Mouse (Mus musculus): ENCODE measurements at regions not wholly inside any gene's neighbourhood (a gene's known extent, or its start where the extent isn't known, plus 50 kb on each side); places are given as distances from the start of the nearest gene placed in this dataset.

- no peak for TF ChIP-seq CTCF (IDR thresholded peaks at IDR 0.05; ENCODE audit: low read depth)
- TF ChIP-seq EP300 (optimal IDR thresholded peaks at IDR 0.05) = no peak
- Histone ChIP-seq H3K9ac (ENCODE audit: low read length) (no peak overlapping the region), H3K4me1 (replicated peaks; ENCODE audit: control insufficient read depth, insufficient read depth) (no peaks in the 10 kb centered on the region), H3K27me3 (ENCODE audit: control insufficient read depth, insufficient read depth, low read length) (no peaks in the 10 kb centered on the region), H3K4me2 (replicated peaks; ENCODE audit: low read depth) (no peak overlapping the region), H3K9me3 (ENCODE audit: control insufficient read depth, low read length) (no peaks in the 10 kb centered on the region), H3K36me3 (ENCODE audit: control insufficient read depth, insufficient read depth, low read length) (no peaks in the 10 kb centered on the region), H3K4me3 (ENCODE audit: low read depth, low read length) (no peak overlapping the region), H3K27ac (replicated peaks) (no peak overlapping the region)
- ATAC-seq (ENCODE audit: low FRiP score, low TSS enrichment) (no peak), DNase-seq (ENCODE audit: low spot score) (no peak)
- WGBS = 48% methylated on average over 1 of the region's 1 CpGs
Measured at GRCm38 (mm10) chr16:53292081-53292480, 838.2 kb upstream of the Alcam start.

- WGBS = 67% methylated on average over 2 of the region's 2 CpGs
- H3K4me1 ChIP-seq (replicated peaks; ENCODE audit: control insufficient read depth, insufficient read depth) = no peaks in the 10 kb centered on the region
- H3K27ac ChIP-seq (replicated peaks) = no peak overlapping the region
- no peak for DNase-seq (ENCODE audit: low spot score)
- H3K36me3 ChIP-seq (ENCODE audit: control insufficient read depth, insufficient read depth, low read length) = no peaks in the 10 kb centered on the region
- TF ChIP-seq EP300 (optimal IDR thresholded peaks at IDR 0.05) (no peak), CTCF (IDR thresholded peaks at IDR 0.05; ENCODE audit: low read depth) (no peak)
- H3K27me3 ChIP-seq (ENCODE audit: control insufficient read depth, insufficient read depth, low read length) = no peaks in the 10 kb centered on the region
- no peaks in the 10 kb centered on the region for H3K9me3 ChIP-seq (ENCODE audit: control insufficient read depth, low read length)
- H3K9ac ChIP-seq (ENCODE audit: low read length) = no peak overlapping the region
- H3K4me2 ChIP-seq (replicated peaks; ENCODE audit: low read depth) = no peak overlapping the region
- H3K4me3 ChIP-seq (ENCODE audit: low read depth, low read length) = no peak overlapping the region
- ATAC-seq (ENCODE audit: low FRiP score, low TSS enrichment) = no peak
Measured at GRCm38 (mm10) chr16:53282014-53282413, 828.1 kb upstream of the Alcam start.

GRCm38 (mm10) chr16:53266116-53266515 lies 812.2 kb upstream of the Alcam start:
- no peak for ATAC-seq (ENCODE audit: low FRiP score, low TSS enrichment)
- peak; percentile 68 for DNase-seq (ENCODE audit: low spot score)

GRCm38 (mm10) chr16:53245365-53245764 lies 791.5 kb upstream of the Alcam start:
- no peaks in the 10 kb centered on the region for H3K9me3 ChIP-seq (ENCODE audit: control insufficient read depth, low read length)

More at GRCm38 (mm10) chr16:53266116-53266515, 812.2 kb upstream of the Alcam start:
- WGBS = 7% methylated on average over 3 of the region's 3 CpGs
- Histone ChIP-seq H3K4me2 (replicated peaks; ENCODE audit: low read depth) (no peak overlapping the region), H3K4me1 (replicated peaks; ENCODE audit: control insufficient read depth, insufficient read depth) (no peaks in the 10 kb centered on the region), H3K9ac (ENCODE audit: low read length) (no peak overlapping the region), H3K27me3 (ENCODE audit: control insufficient read depth, insufficient read depth, low read length) (no peaks in the 10 kb centered on the region), H3K36me3 (ENCODE audit: control insufficient read depth, insufficient read depth, low read length) (no peaks in the 10 kb centered on the region), H3K4me3 (ENCODE audit: low read depth, low read length) (no peak overlapping the region), H3K27ac (replicated peaks) (no peak overlapping the region), H3K9me3 (ENCODE audit: control insufficient read depth, low read length) (no peaks in the 10 kb centered on the region)
- TF ChIP-seq CTCF (IDR thresholded peaks at IDR 0.05; ENCODE audit: low read depth) = peak; percentile 87
- no peak for TF ChIP-seq EP300 (optimal IDR thresholded peaks at IDR 0.05)

GRCm38 (mm10) chr16:53242126-53242537 lies 788.3 kb upstream of the Alcam start:
- 51% methylated on average over 3 of the region's 3 CpGs for WGBS
- no peak overlapping the region for H3K9ac ChIP-seq (ENCODE audit: low read length)
- H3K4me3 ChIP-seq (ENCODE audit: low read depth, low read length) = no peak overlapping the region
- no peak overlapping the region for H3K4me2 ChIP-seq (replicated peaks; ENCODE audit: low read depth)
- H3K9me3 ChIP-seq (ENCODE audit: control insufficient read depth, low read length) = no peaks in the 10 kb centered on the region
- ATAC-seq (ENCODE audit: low FRiP score, low TSS enrichment) = no peak
- no peak for DNase-seq (ENCODE audit: low spot score)
- TF ChIP-seq EP300 (optimal IDR thresholded peaks at IDR 0.05) (no peak), CTCF (IDR thresholded peaks at IDR 0.05; ENCODE audit: low read depth) (no peak)
- no peaks in the 10 kb centered on the region for H3K36me3 ChIP-seq (ENCODE audit: control insufficient read depth, insufficient read depth, low read length)
- H3K27ac ChIP-seq (replicated peaks) = no peak overlapping the region
- no peaks in the 10 kb centered on the region for H3K4me1 ChIP-seq (replicated peaks; ENCODE audit: control insufficient read depth, insufficient read depth)
- H3K27me3 ChIP-seq (ENCODE audit: control insufficient read depth, insufficient read depth, low read length) = no peaks in the 10 kb centered on the region

More at GRCm38 (mm10) chr16:53245365-53245764, 791.5 kb upstream of the Alcam start:
- H3K4me1 ChIP-seq (replicated peaks; ENCODE audit: control insufficient read depth, insufficient read depth) = no peaks in the 10 kb centered on the region
- no peaks in the 10 kb centered on the region for H3K27me3 ChIP-seq (ENCODE audit: control insufficient read depth, insufficient read depth, low read length)
- H3K9ac ChIP-seq (ENCODE audit: low read length) = no peak overlapping the region
- DNase-seq (ENCODE audit: low spot score) (no peak), ATAC-seq (ENCODE audit: low FRiP score, low TSS enrichment) (no peak)
- H3K4me2 ChIP-seq (replicated peaks; ENCODE audit: low read depth) = no peak overlapping the region
- TF ChIP-seq EP300 (optimal IDR thresholded peaks at IDR 0.05) (no peak), CTCF (IDR thresholded peaks at IDR 0.05; ENCODE audit: low read depth) (peak; percentile 37)
- H3K36me3 ChIP-seq (ENCODE audit: control insufficient read depth, insufficient read depth, low read length) = no peaks in the 10 kb centered on the region
- WGBS = 62% methylated on average over 1 of the region's 1 CpGs
- H3K4me3 ChIP-seq (ENCODE audit: low read depth, low read length) = no peak overlapping the region
- H3K27ac ChIP-seq (replicated peaks) = no peak overlapping the region

GRCm38 (mm10) chr16:53218886-53219285 lies 765.0 kb upstream of the Alcam start:
- ATAC-seq (ENCODE audit: low FRiP score, low TSS enrichment) = no peak
- H3K9ac ChIP-seq (ENCODE audit: low read length) = no peak overlapping the region
- no peak for DNase-seq (ENCODE audit: low spot score)
- H3K27ac ChIP-seq (replicated peaks) = no peak overlapping the region
- no peaks in the 10 kb centered on the region for H3K9me3 ChIP-seq (ENCODE audit: control insufficient read depth, low read length)
- no peaks in the 10 kb centered on the region for H3K4me1 ChIP-seq (replicated peaks; ENCODE audit: control insufficient read depth, insufficient read depth)
- H3K4me3 ChIP-seq (ENCODE audit: low read depth, low read length) = no peak overlapping the region
- no peaks in the 10 kb centered on the region for H3K27me3 ChIP-seq (ENCODE audit: control insufficient read depth, insufficient read depth, low read length)
- no peaks in the 10 kb centered on the region for H3K36me3 ChIP-seq (ENCODE audit: control insufficient read depth, insufficient read depth, low read length)
- WGBS = 75% methylated on average over 4 of the region's 4 CpGs
- no peak overlapping the region for H3K4me2 ChIP-seq (replicated peaks; ENCODE audit: low read depth)
- no peak for TF ChIP-seq CTCF (IDR thresholded peaks at IDR 0.05; ENCODE audit: low read depth)
- TF ChIP-seq EP300 (optimal IDR thresholded peaks at IDR 0.05) = no peak
